Mouse (Mus musculus): ENCODE data around the gene Ablim1.

Ablim1 gene

GRCm38 (mm10) chr19:57016995-57017784 lies 297.5 kb downstream of the Ablim1 start:
- DNase-seq (ENCODE audit: low read depth, low spot score) = peak; percentile 19

GRCm38 (mm10) chr19:57014808-57015207 lies 299.9 kb downstream of the Ablim1 start:
- no peak for DNase-seq (ENCODE audit: low read depth, low spot score)

GRCm38 (mm10) chr19:57013271-57013677 lies 301.4 kb downstream of the Ablim1 start:
- no peak for DNase-seq (ENCODE audit: low read depth, low spot score)

GRCm38 (mm10) chr19:57012068-57012467 lies 302.7 kb downstream of the Ablim1 start:
- no peak for DNase-seq (ENCODE audit: low read depth, low spot score)

GRCm38 (mm10) chr19:57010064-57010463 lies 304.7 kb downstream of the Ablim1 start:
- no peak for DNase-seq (ENCODE audit: low read depth, low spot score)

GRCm38 (mm10) chr19:57009653-57010052 lies 305.1 kb downstream of the Ablim1 start:
- DNase-seq (ENCODE audit: low read depth, low spot score) = no peak

- peak; percentile 80 for DNase-seq (ENCODE audit: low read depth, low spot score)
Observed at GRCm38 (mm10) chr19:57007781-57008710, 306.7 kb downstream of the Ablim1 start, which contains the start of gene Afap1l2. TSS of gene Afap1l2 (minus strand) at chr19:57008228.

GRCm38 (mm10) chr19:57007291-57007690 lies 307.4 kb downstream of the Ablim1 start:
- DNase-seq (ENCODE audit: low read depth, low spot score) = no peak

- no peak for DNase-seq (ENCODE audit: low read depth, low spot score)
Observed at GRCm38 (mm10) chr19:57006841-57007240, 307.9 kb downstream of the Ablim1 start.

- no peak for DNase-seq (ENCODE audit: low read depth, low spot score)
Observed at GRCm38 (mm10) chr19:57005062-57005461, 309.7 kb downstream of the Ablim1 start.

- DNase-seq (ENCODE audit: low read depth, low spot score) = no peak
Observed at GRCm38 (mm10) chr19:57003460-57003810, 311.3 kb downstream of the Ablim1 start.

GRCm38 (mm10) chr19:57002741-57003459 lies 311.8 kb downstream of the Ablim1 start:
- DNase-seq (ENCODE audit: low read depth, low spot score) = no peak

GRCm38 (mm10) chr19:57001926-57002325 lies 312.8 kb downstream of the Ablim1 start:
- DNase-seq (ENCODE audit: low read depth, low spot score) = no peak

GRCm38 (mm10) chr19:57000592-57000991 lies 314.1 kb downstream of the Ablim1 start:
- DNase-seq (ENCODE audit: low read depth, low spot score) = no peak

- DNase-seq (ENCODE audit: low read depth, low spot score) = no peak
Observed at GRCm38 (mm10) chr19:56999781-57000180, 314.9 kb downstream of the Ablim1 start.

- no peak for DNase-seq (ENCODE audit: low read depth, low spot score)
Observed at GRCm38 (mm10) chr19:56998910-56999309, 315.8 kb downstream of the Ablim1 start.

- DNase-seq (ENCODE audit: low read depth, low spot score) = no peak
Observed at GRCm38 (mm10) chr19:56998331-56998730, 316.4 kb downstream of the Ablim1 start.

- peak; percentile 33 for DNase-seq (ENCODE audit: low read depth, low spot score)
Observed at GRCm38 (mm10) chr19:56997164-56997599, 317.5 kb downstream of the Ablim1 start.

GRCm38 (mm10) chr19:56995441-56995840 lies 319.3 kb downstream of the Ablim1 start:
- no peak for DNase-seq (ENCODE audit: low read depth, low spot score)

- DNase-seq (ENCODE audit: low read depth, low spot score) = no peak
Observed at GRCm38 (mm10) chr19:56994653-56995052, 320.1 kb downstream of the Ablim1 start.

- DNase-seq (ENCODE audit: low read depth, low spot score) = no peak
Observed at GRCm38 (mm10) chr19:56993763-56994162, 321.0 kb downstream of the Ablim1 start.
